Mouse (Mus musculus) spleen, postnatal 36 days (tissue): ENCODE data around the gene Ntm.

Experiments used
- DNase-seq, 2 experiments: peaks; one replicate each; pipeline ENCODE4 v3.0.0; 2022; ENCODE audit warnings: low spot score in 2 of 2, mixed read lengths in 1 of 2

Gene Ntm

GRCm38 (mm10) chr9:29409216-29409907 is 553.6 kb downstream of the Ntm start:
- no peak for DNase-seq

GRCm38 (mm10) chr9:29407954-29408353 is 555.0 kb downstream of the Ntm start:
- no peak for DNase-seq

- DNase-seq, result no peak
Measured at GRCm38 (mm10) chr9:29406973-29407372, 556.0 kb downstream of the Ntm start.

GRCm38 (mm10) chr9:29406046-29406445 is 556.9 kb downstream of the Ntm start:
- DNase-seq, result no peak

- DNase-seq, result no peak
Measured at GRCm38 (mm10) chr9:29400151-29400550, 562.8 kb downstream of the Ntm start.

DNA sequence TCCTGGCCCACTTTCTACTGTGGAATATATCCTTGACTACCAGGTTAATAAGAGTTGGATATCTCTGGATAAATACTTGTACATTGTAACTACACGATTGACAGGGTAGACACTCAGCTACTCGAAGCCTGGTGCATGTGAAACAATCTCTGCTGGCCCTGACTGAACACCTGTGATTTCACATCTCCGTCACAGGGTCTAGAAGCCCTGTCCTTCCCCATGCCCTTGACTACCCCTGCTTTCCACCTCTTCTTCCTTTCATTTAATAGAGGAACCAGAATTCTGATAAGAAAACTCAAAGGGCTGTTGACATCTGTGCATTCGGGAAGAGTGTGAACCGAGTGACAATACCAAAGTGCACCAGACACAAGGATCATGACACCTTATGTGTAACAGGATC is 566.8 kb downstream of the Ntm start:
- no peak for DNase-seq

- DNase-seq, result no peak
Measured at GRCm38 (mm10) chr9:29393136-29393535, 569.8 kb downstream of the Ntm start.

GRCm38 (mm10) chr9:29390796-29391517 is 572.0 kb downstream of the Ntm start:
- no peak for DNase-seq

DNA sequence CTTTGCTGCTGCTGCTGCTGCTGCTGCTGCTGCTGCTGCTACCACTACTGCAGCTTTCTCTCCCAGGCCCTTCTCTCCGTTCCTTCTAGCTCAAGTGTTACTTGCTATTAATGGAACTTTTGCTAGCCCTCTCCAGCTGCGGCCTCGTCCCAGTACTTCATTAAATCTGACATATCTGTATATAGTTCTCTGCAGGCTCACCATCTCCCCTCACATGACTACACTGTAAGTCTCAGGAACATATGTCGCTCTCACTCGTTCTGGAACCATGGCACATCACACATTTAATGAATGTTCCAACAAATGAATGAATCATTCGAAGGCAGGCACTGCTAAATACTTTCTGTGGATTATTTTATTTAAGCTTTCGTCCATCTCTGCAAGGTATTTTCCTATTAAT is 573.7 kb downstream of the Ntm start:
- DNase-seq, result no peak

GRCm38 (mm10) chr9:29387136-29387535 is 575.8 kb downstream of the Ntm start:
- no peak for DNase-seq

DNA sequence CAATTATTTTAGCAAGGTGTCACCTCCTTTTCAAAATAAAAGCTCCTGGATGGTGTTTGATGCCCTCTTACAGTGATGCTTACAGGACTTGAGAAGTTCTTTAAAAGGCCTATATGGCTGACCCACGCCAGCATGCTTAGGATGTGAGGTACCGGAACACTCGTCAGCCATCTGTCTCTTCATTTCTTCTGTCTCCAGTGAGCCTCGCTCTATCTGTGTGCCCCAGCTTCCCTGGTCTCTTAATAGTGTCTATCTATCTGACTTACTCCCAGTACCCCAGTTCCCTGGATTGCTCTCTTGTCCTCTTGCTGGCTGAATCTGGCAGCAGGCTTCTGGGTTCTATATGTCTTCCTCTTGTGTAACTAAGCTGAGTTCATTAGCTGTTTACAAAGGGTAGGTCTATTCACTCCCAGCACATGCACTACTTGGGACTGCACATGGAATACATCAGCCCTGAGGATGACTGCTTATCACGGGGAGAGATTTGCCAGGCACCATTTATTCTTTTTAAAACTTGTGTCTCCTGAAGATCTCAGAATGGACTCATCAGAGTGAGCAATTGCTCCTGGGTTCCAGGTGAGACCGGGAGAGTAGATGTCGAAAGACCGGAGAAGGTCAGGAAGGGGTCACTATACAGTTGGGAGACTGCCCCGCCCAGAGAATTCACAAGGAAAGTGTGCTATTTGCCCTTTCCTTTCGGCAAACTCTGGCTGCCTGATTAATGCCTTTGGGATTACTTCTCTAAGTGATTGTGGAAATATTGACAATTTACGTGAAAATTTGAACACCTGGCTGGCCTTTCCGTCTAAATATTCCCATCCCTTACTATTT is 585.6 kb downstream of the Ntm start:
- no peak for DNase-seq

- no peak for DNase-seq
Measured at GRCm38 (mm10) chr9:29371341-29371740, 591.6 kb downstream of the Ntm start.

DNA sequence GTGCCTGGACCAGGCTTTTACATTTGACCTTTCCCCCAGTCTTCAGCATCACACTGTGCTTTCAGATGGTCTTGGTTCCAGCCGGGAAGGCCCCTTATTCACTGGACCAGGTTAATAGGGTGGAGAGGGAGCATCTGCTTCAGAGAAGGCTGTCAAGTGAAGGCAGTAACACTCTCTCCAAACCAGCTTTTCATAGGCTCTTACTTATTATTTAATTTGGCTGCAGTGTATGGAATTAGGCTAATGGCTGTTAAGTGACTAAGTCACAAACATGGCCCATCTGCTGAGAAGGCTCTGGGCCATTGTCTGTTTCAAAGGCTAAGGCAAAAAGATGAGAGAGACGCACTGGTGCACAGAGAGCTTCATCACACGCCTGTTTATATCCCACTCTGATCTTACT is 593.3 kb downstream of the Ntm start:
- no peak for DNase-seq

GRCm38 (mm10) chr9:29368291-29368690 is 594.6 kb downstream of the Ntm start:
- no peak for DNase-seq

DNA sequence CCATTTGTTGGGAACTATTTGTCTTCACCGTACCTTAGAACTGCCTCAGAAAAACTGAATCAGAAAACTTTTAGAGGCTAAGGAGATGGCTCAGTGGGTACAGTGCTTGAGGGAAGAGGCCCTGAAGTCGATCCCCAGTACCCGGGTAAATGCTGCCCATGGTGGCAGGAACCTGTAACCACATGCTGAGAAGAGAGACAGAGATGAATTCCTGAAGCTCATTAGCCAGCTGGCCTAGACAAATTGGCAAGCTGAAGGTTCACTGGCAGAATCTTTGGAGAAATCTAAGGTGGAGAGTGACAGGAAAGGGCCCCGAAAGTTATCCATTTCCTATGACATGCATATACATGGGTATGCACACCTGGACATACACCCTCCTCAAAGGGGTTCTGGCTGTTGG is 605.1 kb downstream of the Ntm start:
- no peak for DNase-seq

- DNase-seq, result no peak
Measured at GRCm38 (mm10) chr9:29342303-29342702, 620.6 kb downstream of the Ntm start.

- no peak for DNase-seq
Measured at GRCm38 (mm10) chr9:29341292-29341691, 621.6 kb downstream of the Ntm start.

DNA sequence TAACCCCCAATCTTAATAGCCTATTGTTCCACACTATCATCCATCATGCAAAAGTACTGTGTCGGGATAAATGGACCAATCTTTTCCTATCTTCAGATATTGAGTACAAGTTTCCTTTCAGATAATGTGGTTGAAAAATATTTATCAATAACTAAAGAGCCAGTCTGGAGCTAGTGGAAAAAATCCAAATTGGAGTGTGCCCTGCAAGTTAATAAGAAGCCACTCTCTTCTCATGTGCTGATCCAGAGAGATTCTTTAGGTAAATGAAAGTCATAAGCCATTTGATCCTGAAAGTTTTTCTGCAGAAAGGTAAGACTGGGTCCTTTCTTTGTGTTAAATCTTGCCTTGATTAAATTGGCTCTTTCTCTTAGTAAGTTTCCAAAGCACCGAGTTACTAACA is 627.3 kb downstream of the Ntm start:
- no peak for DNase-seq

- DNase-seq, result no peak
Measured at GRCm38 (mm10) chr9:29332296-29333090, 630.4 kb downstream of the Ntm start.

- no peak for DNase-seq
Measured at GRCm38 (mm10) chr9:29330486-29330885, 632.5 kb downstream of the Ntm start.

DNA sequence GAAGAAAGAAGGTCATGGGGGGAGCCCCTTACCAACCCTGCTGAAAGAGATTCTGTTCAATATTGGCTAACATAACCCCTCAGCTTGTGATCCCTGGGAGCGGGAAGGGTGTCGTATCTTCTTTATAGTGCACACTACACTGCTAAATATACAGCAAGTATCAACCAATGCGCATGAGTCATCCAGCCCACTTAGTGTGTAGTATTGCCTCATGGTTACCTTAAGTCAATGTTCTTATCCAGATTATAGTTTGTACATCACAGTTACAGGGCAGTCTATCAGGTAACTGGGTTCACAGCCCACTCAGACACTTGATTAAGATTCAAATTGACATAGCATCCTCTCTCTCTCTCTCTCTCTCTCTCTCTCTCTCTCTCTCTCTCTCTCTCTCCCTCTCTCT is 636.7 kb downstream of the Ntm start:
- no peak for DNase-seq

GRCm38 (mm10) chr9:29325137-29325536 is 637.8 kb downstream of the Ntm start:
- no peak for DNase-seq
